Mouse (Mus musculus): Measurements from ENCODE around the gene Mbd6. TPM values are rescaled to one million over a fixed set of nuclear protein-coding genes. Genes with fewer than 3 reads are reported as not detected.
A peak's percentile ranks its signal among the peaks of the same experiment; 100 is the strongest.

The Mbd6 gene
- total and polyA plus RNA-seq, 3 experiments: 4.1 to 239 (median 107) TPM

- Histone ChIP-seq H3K36me3 (replicated peaks) (peaks cover 59% of the 10 kb centered on the region), H3K4me3 (ENCODE audit: low read depth, low read length) (peak overlapping the region; percentile 81), H3K9me3 (replicated peaks) (no peaks in the 10 kb centered on the region), H3K4me1 (ENCODE audit: insufficient read depth, low read depth, low read length) (peaks cover 76% of the 10 kb centered on the region), H3K27me3 (ENCODE audit: insufficient read depth, low read length) (no peaks in the 10 kb centered on the region)
- ATAC-seq (ENCODE audit: extremely low read depth, insufficient number of reproducible peaks, low FRiP score, poor library complexity, severe bottlenecking): no peak
- DNase-seq (ENCODE audit: low spot score): no peak
- no peak for TF ChIP-seq CTCF (IDR thresholded peaks at IDR 0.05; ENCODE audit: low read depth, low read length)
- TF ChIP-seq POLR2AphosphoS5 (IDR thresholded peaks at IDR 0.05; ENCODE audit: insufficient replicate concordance, low read depth, low read length): peak; percentile 91
Observed at GRCm38 (mm10) chr10:127290930-127291880, 2.4 kb upstream of the Mbd6 start.

DNA sequence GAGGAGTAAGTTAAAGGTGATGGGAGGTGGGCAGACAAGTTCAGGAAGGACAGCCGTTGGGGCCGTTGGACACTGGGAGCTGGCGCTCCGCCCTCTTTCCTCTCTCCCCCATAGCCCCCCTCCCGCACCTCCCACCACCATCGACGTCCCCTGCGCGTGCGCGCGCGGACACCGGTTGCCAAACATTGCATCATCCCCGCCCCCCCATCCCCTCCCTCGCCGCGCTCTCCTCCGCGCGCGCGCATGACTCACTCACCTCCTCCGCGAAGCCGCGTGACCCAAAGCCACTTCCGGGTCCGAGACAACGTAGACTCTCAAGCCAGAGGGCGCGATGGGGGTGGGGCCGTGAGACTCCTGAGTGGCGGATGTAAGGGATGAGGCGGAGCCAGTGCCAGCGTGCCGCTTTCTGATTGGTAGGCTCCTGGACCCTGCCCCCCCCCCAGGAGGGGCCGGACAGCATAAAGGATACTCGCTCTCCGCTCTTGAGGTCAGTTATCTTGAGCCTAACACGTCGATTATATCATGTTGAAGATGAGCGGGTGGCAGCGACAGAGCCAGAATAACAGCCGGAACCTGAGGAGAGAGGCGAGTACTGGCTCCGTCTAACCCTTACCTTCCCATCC is 1.6 kb upstream of the Mbd6 start:
- H3K27me3 ChIP-seq (ENCODE audit: insufficient read depth, low read length): no peaks in the 10 kb centered on the region
- ATAC-seq (ENCODE audit: extremely low read depth, insufficient number of reproducible peaks, low FRiP score, poor library complexity, severe bottlenecking): peak; percentile 73
- H3K4me1 ChIP-seq (ENCODE audit: insufficient read depth, low read depth, low read length): peaks cover 77% of the 10 kb centered on the region
- DNase-seq (ENCODE audit: low spot score): peak; percentile 92
- peaks cover 59% of the 10 kb centered on the region for H3K36me3 ChIP-seq (replicated peaks)
- peak; percentile 98; the same call in 1 of the 2 replicates for TF ChIP-seq POLR2AphosphoS5 (IDR thresholded peaks at IDR 0.05; ENCODE audit: insufficient replicate concordance, low read depth, low read length)
- no peak for TF ChIP-seq GATA2 (IDR thresholded peaks at IDR 0.05; ENCODE audit: borderline replicate concordance, low read depth, low read length)
- TF ChIP-seq TAL1 (conservative IDR thresholded peaks at IDR 0.05; ENCODE audit: low read depth, low read length): no peak
- no peak for TF ChIP-seq CTCF (IDR thresholded peaks at IDR 0.05; ENCODE audit: low read depth, low read length)
- H3K4me3 ChIP-seq (ENCODE audit: low read depth, low read length): peak overlapping the region; percentile 81
- H3K9me3 ChIP-seq (replicated peaks): no peaks in the 10 kb centered on the region

DNA sequence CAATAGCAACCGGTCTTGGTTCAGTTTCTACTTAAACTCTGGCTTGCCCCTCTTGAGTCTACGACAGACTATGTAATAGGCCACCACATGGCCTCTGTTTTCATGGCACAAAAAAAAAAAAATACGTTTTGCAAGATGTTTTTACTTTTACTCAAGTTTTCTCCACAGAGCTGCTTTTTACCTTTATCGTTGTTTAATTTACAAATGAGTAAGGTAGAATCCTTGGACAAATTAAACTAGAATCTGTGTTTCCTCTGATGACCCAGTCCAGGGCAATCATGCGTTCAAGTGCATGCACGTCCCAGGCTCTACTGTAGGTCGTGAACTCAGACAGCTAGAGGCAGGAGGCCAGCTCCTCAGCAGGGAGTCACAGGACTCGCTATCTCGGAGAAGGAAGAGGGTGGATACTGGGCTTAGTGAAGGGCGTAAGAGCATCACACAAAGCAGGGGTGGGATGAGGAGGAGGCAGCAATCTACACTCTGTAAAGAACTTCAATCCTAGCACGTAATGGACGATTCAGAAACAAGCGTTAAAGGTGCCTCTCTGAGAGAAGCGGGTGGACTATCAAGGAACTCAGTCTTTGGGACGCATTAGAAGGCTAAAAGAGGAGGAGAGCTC is 864 bp upstream of the Mbd6 start:
- no peak for ATAC-seq (ENCODE audit: extremely low read depth, insufficient number of reproducible peaks, low FRiP score, poor library complexity, severe bottlenecking)
- no peak for TF ChIP-seq CTCF (IDR thresholded peaks at IDR 0.05; ENCODE audit: low read depth, low read length)
- no peak for TF ChIP-seq TAL1 (conservative IDR thresholded peaks at IDR 0.05; ENCODE audit: low read depth, low read length)
- TF ChIP-seq GATA1 (IDR thresholded peaks at IDR 0.05; ENCODE audit: borderline replicate concordance, low read length): no peak
- TF ChIP-seq POLR2AphosphoS5 (IDR thresholded peaks at IDR 0.05; ENCODE audit: insufficient replicate concordance, low read depth, low read length): no peak; the same call in 1 of the 2 replicates
- TF ChIP-seq GATA2 (IDR thresholded peaks at IDR 0.05; ENCODE audit: borderline replicate concordance, low read depth, low read length): no peak
- no peaks in the 10 kb centered on the region for H3K9me3 ChIP-seq (replicated peaks)
- peaks cover 77% of the 10 kb centered on the region for H3K4me1 ChIP-seq (ENCODE audit: insufficient read depth, low read depth, low read length)
- no peaks in the 10 kb centered on the region for H3K27me3 ChIP-seq (ENCODE audit: insufficient read depth, low read length)
- H3K36me3 ChIP-seq (replicated peaks): peaks cover 59% of the 10 kb centered on the region
- peak overlapping the region; percentile 81 for H3K4me3 ChIP-seq (ENCODE audit: low read depth, low read length)
- DNase-seq (ENCODE audit: low spot score): no peak

DNA sequence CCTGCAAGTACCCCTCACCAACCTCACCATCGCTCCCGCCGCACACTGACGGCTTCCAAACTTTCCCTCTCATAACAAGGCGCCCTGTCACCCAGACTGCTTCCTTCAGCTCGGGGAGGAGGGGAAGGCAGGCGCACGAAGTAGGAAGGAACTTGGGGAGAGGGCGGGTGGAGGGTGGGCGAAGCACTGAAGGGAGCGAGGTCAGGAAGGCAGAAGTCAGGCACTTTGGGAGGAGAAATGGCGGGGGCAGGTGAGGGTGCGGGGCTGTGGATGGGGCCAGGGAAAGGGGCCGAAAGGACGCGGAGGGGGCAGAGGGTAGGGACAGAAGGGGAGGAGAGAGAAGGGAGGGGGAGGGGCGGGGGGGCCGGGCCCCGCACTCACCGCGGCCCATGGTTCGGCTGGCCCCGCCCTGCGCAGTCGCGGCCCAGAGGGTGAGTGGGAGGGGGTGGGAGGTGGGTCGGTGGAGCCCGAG is 454 bp downstream of the Mbd6 start:
- Histone ChIP-seq H3K36me3 (replicated peaks) (peaks cover 59% of the 10 kb centered on the region), H3K9me3 (replicated peaks) (no peaks in the 10 kb centered on the region), H3K4me3 (ENCODE audit: low read depth, low read length) (peak overlapping the region; percentile 81), H3K4me1 (ENCODE audit: insufficient read depth, low read depth, low read length) (peaks cover 78% of the 10 kb centered on the region), H3K27me3 (ENCODE audit: insufficient read depth, low read length) (no peaks in the 10 kb centered on the region)
- DNase-seq (ENCODE audit: low spot score) (peak; percentile 70), ATAC-seq (ENCODE audit: extremely low read depth, insufficient number of reproducible peaks, low FRiP score, poor library complexity, severe bottlenecking) (no peak)
- no peak for TF ChIP-seq POLR2AphosphoS5 (IDR thresholded peaks at IDR 0.05; ENCODE audit: insufficient replicate concordance, low read depth, low read length)
- no peak for TF ChIP-seq TAL1 (conservative IDR thresholded peaks at IDR 0.05; ENCODE audit: low read depth, low read length)
- no peak for TF ChIP-seq GATA1 (IDR thresholded peaks at IDR 0.05; ENCODE audit: borderline replicate concordance, low read length)
- no peak for TF ChIP-seq GATA2 (IDR thresholded peaks at IDR 0.05; ENCODE audit: borderline replicate concordance, low read depth, low read length)
- no peak for TF ChIP-seq CTCF (IDR thresholded peaks at IDR 0.05; ENCODE audit: low read depth, low read length)

- Histone ChIP-seq H3K4me3 (ENCODE audit: low read depth, low read length) (peak overlapping the region; percentile 81), H3K36me3 (replicated peaks) (peaks cover 59% of the 10 kb centered on the region), H3K27me3 (ENCODE audit: insufficient read depth, low read length) (no peaks in the 10 kb centered on the region), H3K9me3 (replicated peaks) (no peaks in the 10 kb centered on the region), H3K4me1 (ENCODE audit: insufficient read depth, low read depth, low read length) (peaks cover 77% of the 10 kb centered on the region)
- no peak for TF ChIP-seq TAL1 (conservative IDR thresholded peaks at IDR 0.05; ENCODE audit: low read depth, low read length)
- TF ChIP-seq POLR2AphosphoS5 (IDR thresholded peaks at IDR 0.05; ENCODE audit: insufficient replicate concordance, low read depth, low read length): no peak
- no peak for TF ChIP-seq CTCF (IDR thresholded peaks at IDR 0.05; ENCODE audit: low read depth, low read length)
- TF ChIP-seq GATA2 (IDR thresholded peaks at IDR 0.05; ENCODE audit: borderline replicate concordance, low read depth, low read length): no peak
- TF ChIP-seq GATA1 (IDR thresholded peaks at IDR 0.05; ENCODE audit: borderline replicate concordance, low read length): no peak
- ATAC-seq (ENCODE audit: extremely low read depth, insufficient number of reproducible peaks, low FRiP score, poor library complexity, severe bottlenecking): no peak
- DNase-seq (ENCODE audit: low spot score): no peak
Observed at GRCm38 (mm10) chr10:127287936-127288293, 903 bp downstream of the Mbd6 start.
